Mouse (Mus musculus): ENCODE measurements around the gene Acnat1.
"Not testable (repeated sequence)": the region's sequence is repeated elsewhere in the genome, so short reads cannot be mapped to it uniquely, and the experiment has no call there.

The Acnat1 gene

GRCm38 (mm10) chr4:49451848-49452551 is 21.7 kb downstream of the Acnat1 start:
- no peak for DNase-seq

GRCm38 (mm10) chr4:49451133-49451847 is 22.4 kb downstream of the Acnat1 start:
- not testable (repeated sequence) for DNase-seq

GRCm38 (mm10) chr4:49436968-49437367 is 36.7 kb downstream of the Acnat1 start:
- not testable (repeated sequence) for DNase-seq

DNA sequence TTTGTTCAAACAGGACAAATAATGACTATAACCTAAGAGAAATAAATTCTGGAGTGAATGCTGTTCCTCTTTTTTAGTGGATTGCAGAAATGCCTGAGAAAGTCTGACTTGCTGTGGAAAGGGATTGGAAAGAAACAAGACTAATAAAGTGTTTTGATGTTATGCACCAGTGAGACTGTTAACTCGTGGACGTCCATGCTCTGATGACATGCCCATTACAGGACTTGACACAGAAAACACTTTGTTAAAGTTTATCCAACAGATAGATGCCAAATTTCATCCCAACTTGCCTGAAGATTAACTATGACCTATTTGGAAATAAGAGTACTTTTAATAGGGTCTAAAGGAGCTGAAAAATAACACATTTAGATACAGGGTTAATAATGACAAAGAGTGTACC is 63.6 kb downstream of the Acnat1 start:
- DNase-seq, result not testable (repeated sequence)

DNA sequence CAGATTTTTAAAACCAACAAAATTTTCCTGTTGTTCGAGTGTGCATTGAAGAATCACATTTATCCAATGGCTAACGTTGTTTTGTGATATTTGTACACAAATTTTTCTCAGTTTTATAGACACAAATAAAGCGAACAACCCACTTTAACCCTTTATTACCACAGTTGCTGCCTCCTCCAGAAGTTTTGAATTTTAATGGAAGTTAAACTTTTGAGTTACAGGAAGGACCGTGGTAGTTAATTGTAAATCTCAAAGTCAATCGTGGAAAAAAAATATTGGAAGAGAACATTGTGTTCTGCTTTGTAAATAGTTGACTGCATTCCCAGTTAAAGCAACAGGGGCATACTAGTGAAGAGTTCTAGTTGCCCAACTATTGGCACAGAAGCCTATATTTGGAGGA is 65.8 kb downstream of the Acnat1 start, which contains the start of gene Acnat2:
Acnat2 (minus strand) TSS at position 195 of the 400 bp plus-strand sequence.
- not testable (repeated sequence) for DNase-seq

Measured in spleen, adult 18-20 months (tissue).